Comparison of ENCODE assay signal across 13 mouse cellular contexts in the genomic region with DNA sequence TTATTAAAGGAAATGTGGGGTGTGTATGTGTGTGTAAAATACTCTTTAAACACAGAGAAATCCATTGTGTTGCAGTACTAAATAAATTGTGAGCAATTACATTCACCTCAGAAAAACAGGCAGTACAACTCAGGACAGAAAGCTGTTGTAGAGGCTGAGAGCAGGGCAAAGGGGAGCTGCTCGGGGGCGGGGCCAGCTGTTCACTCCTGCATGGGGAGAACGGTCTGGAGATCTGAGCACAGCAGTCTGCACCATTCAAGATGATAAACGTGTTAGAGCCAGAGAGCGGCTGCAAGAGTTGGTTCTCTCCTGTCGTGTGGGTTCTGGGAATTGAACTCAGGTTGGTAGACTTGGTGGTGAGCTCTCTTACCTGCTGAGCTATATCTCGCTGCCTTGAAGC.
"Had no signal": no experiment of that assay in that cellular context is flagged by ENCODE, and none has a peak within 500 bp of the region (broad histone marks: within the 10 kb centered on the region; RNA-seq: fewer than 3 reads in every experiment).

No protein-coding gene starts in this region.

- ATAC-seq: intestine, postnatal 0 days; lung, postnatal 0 days; midbrain, embryonic 13.5 days had no signal

- H3K27ac ChIP-seq: left cerebral cortex, adult 2 months; limb, embryonic 10.5 days; liver, embryonic 15.5 days; midbrain, embryonic 13.5 days had no signal

- H3K9ac ChIP-seq: liver, embryonic 15.5 days; midbrain, embryonic 13.5 days had no signal

- H3K4me1 ChIP-seq: limb, embryonic 10.5 days; liver, embryonic 15.5 days; midbrain, embryonic 13.5 days had no signal

- H3K27me3 ChIP-seq: liver, embryonic 15.5 days; midbrain, embryonic 13.5 days had no signal

- H3K4me2 ChIP-seq: liver, embryonic 11.5 days; liver, embryonic 15.5 days; midbrain, embryonic 13.5 days had no signal

- H3K4me3 ChIP-seq: left cerebral cortex, adult 2 months; limb, embryonic 10.5 days; liver, embryonic 15.5 days; midbrain, embryonic 13.5 days had no signal

- H3K9me3 ChIP-seq: limb, embryonic 10.5 days; liver, embryonic 15.5 days; midbrain, embryonic 13.5 days had no signal

- DNase-seq: lung, adult 2 months; lung, postnatal 36 days; right cerebral cortex, adult 18-20 months; right cerebral cortex, postnatal 25 days; thymus, adult 18-20 months; thymus, postnatal 14 days had no signal
